Mouse (Mus musculus): Measurements from ENCODE around the gene Amigo2. TPM values are rescaled to one million over a fixed set of nuclear protein-coding genes. Genes with fewer than 3 reads are reported as not detected.

Gene Amigo2
- polyA plus RNA-seq, 1 experiment from 2014 or later = 5.1 TPM

GRCm38 (mm10) chr15:97281712-97282571 lies 34.9 kb upstream of the Amigo2 start:
- no peak overlapping the region for H3K27ac ChIP-seq
- no peaks in the 10 kb centered on the region for H3K36me3 ChIP-seq
- no peaks in the 10 kb centered on the region for H3K27me3 ChIP-seq
- no peak overlapping the region for H3K4me3 ChIP-seq
- ATAC-seq (ENCODE audit: insufficient number of reproducible peaks, low FRiP score, low TSS enrichment, low read depth) = no peak
- peaks cover 5% of the 10 kb centered on the region; the same call in 1 of the 2 replicates for H3K4me1 ChIP-seq
- H3K9ac ChIP-seq = no peak overlapping the region
- no peak overlapping the region for H3K4me2 ChIP-seq
- WGBS = 70% methylated on average over 10 of the region's 10 CpGs
- H3K9me3 ChIP-seq = no peaks in the 10 kb centered on the region

- no peak for ATAC-seq (ENCODE audit: insufficient number of reproducible peaks, low FRiP score, low TSS enrichment, low read depth)
- Histone ChIP-seq H3K27me3 (no peaks in the 10 kb centered on the region), H3K4me3 (no peak overlapping the region), H3K4me1 (peaks cover 5% of the 10 kb centered on the region; the same call in 1 of the 2 replicates), H3K27ac (no peak overlapping the region), H3K4me2 (no peak overlapping the region), H3K36me3 (no peaks in the 10 kb centered on the region), H3K9me3 (no peaks in the 10 kb centered on the region), H3K9ac (no peak overlapping the region)
- WGBS = 34% methylated on average over 9 of the region's 9 CpGs
Observed at GRCm38 (mm10) chr15:97280776-97281175, 33.7 kb upstream of the Amigo2 start.

GRCm38 (mm10) chr15:97280131-97280530 lies 33.0 kb upstream of the Amigo2 start:
- Histone ChIP-seq H3K4me1 (peaks cover 5% of the 10 kb centered on the region; the same call in 1 of the 2 replicates), H3K27me3 (no peaks in the 10 kb centered on the region), H3K4me3 (no peak overlapping the region), H3K4me2 (no peak overlapping the region), H3K36me3 (no peaks in the 10 kb centered on the region), H3K9ac (no peak overlapping the region), H3K27ac (no peak overlapping the region), H3K9me3 (no peaks in the 10 kb centered on the region)
- no peak for ATAC-seq (ENCODE audit: insufficient number of reproducible peaks, low FRiP score, low TSS enrichment, low read depth)
- 76% methylated on average over 8 of the region's 8 CpGs for WGBS

GRCm38 (mm10) chr15:97278340-97278948 lies 31.4 kb upstream of the Amigo2 start:
- Histone ChIP-seq H3K36me3 (no peaks in the 10 kb centered on the region), H3K27me3 (no peaks in the 10 kb centered on the region), H3K4me3 (no peak overlapping the region), H3K4me2 (no peak overlapping the region), H3K9me3 (no peaks in the 10 kb centered on the region), H3K27ac (no peak overlapping the region), H3K9ac (no peak overlapping the region), H3K4me1 (peaks cover 5% of the 10 kb centered on the region; the same call in 1 of the 2 replicates)
- WGBS = 85% methylated on average over 9 of the region's 9 CpGs
- no peak for ATAC-seq (ENCODE audit: insufficient number of reproducible peaks, low FRiP score, low TSS enrichment, low read depth)

GRCm38 (mm10) chr15:97277328-97277727 lies 30.2 kb upstream of the Amigo2 start:
- Histone ChIP-seq H3K4me3 (no peak overlapping the region), H3K9me3 (no peaks in the 10 kb centered on the region), H3K4me1 (peaks cover 5% of the 10 kb centered on the region; the same call in 1 of the 2 replicates), H3K9ac (no peak overlapping the region), H3K27ac (no peak overlapping the region), H3K4me2 (no peak overlapping the region), H3K27me3 (no peaks in the 10 kb centered on the region), H3K36me3 (no peaks in the 10 kb centered on the region)
- WGBS = 49% methylated on average over 10 of the region's 10 CpGs
- ATAC-seq (ENCODE audit: insufficient number of reproducible peaks, low FRiP score, low TSS enrichment, low read depth) = no peak

- H3K9ac ChIP-seq = no peak overlapping the region
- H3K27me3 ChIP-seq = no peaks in the 10 kb centered on the region
- no peaks in the 10 kb centered on the region for H3K36me3 ChIP-seq
- H3K4me1 ChIP-seq = peaks cover 5% of the 10 kb centered on the region; the same call in 1 of the 2 replicates
- no peak overlapping the region for H3K4me3 ChIP-seq
- H3K9me3 ChIP-seq = no peaks in the 10 kb centered on the region
- ATAC-seq (ENCODE audit: insufficient number of reproducible peaks, low FRiP score, low TSS enrichment, low read depth) = no peak
- H3K27ac ChIP-seq = no peak overlapping the region
- 21% methylated on average over 20 of the region's 20 CpGs for WGBS
- H3K4me2 ChIP-seq = no peak overlapping the region
Observed at GRCm38 (mm10) chr15:97276660-97277153, 29.6 kb upstream of the Amigo2 start.

- no peak overlapping the region for H3K27ac ChIP-seq
- H3K4me1 ChIP-seq = peaks cover 3% of the 10 kb centered on the region; the same call in 1 of the 2 replicates
- no peaks in the 10 kb centered on the region for H3K9me3 ChIP-seq
- no peak overlapping the region for H3K4me3 ChIP-seq
- 52% methylated on average over 12 of the region's 12 CpGs for WGBS
- H3K9ac ChIP-seq = no peak overlapping the region
- no peaks in the 10 kb centered on the region for H3K27me3 ChIP-seq
- H3K36me3 ChIP-seq = no peaks in the 10 kb centered on the region
- ATAC-seq (ENCODE audit: insufficient number of reproducible peaks, low FRiP score, low TSS enrichment, low read depth) = no peak
- no peak overlapping the region for H3K4me2 ChIP-seq
Observed at GRCm38 (mm10) chr15:97275626-97276395, 28.7 kb upstream of the Amigo2 start.

- Histone ChIP-seq H3K9ac (no peak overlapping the region), H3K4me2 (no peak overlapping the region), H3K27ac (no peak overlapping the region), H3K27me3 (no peaks in the 10 kb centered on the region), H3K36me3 (no peaks in the 10 kb centered on the region), H3K4me3 (no peak overlapping the region), H3K4me1 (no peaks in the 10 kb centered on the region), H3K9me3 (no peaks in the 10 kb centered on the region)
- ATAC-seq (ENCODE audit: insufficient number of reproducible peaks, low FRiP score, low TSS enrichment, low read depth) = no peak
- WGBS = 47% methylated on average over 3 of the region's 3 CpGs
Observed at GRCm38 (mm10) chr15:97272831-97273230, 25.7 kb upstream of the Amigo2 start.

- no peak for ATAC-seq (ENCODE audit: insufficient number of reproducible peaks, low FRiP score, low TSS enrichment, low read depth)
- H3K27me3 ChIP-seq = no peaks in the 10 kb centered on the region
- no peaks in the 10 kb centered on the region for H3K36me3 ChIP-seq
- H3K4me1 ChIP-seq = no peaks in the 10 kb centered on the region
- 53% methylated on average over 7 of the region's 7 CpGs for WGBS
- H3K9ac ChIP-seq = no peak overlapping the region
- no peaks in the 10 kb centered on the region for H3K9me3 ChIP-seq
- no peak overlapping the region for H3K4me2 ChIP-seq
- H3K4me3 ChIP-seq = no peak overlapping the region
- no peak overlapping the region for H3K27ac ChIP-seq
Observed at GRCm38 (mm10) chr15:97271985-97272697, 25.1 kb upstream of the Amigo2 start.

- H3K9ac ChIP-seq = no peak overlapping the region
- H3K27me3 ChIP-seq = no peaks in the 10 kb centered on the region
- no peaks in the 10 kb centered on the region for H3K9me3 ChIP-seq
- no peak overlapping the region for H3K4me2 ChIP-seq
- H3K4me1 ChIP-seq = no peaks in the 10 kb centered on the region
- H3K36me3 ChIP-seq = no peaks in the 10 kb centered on the region
- 71% methylated on average over 8 of the region's 8 CpGs for WGBS
- H3K4me3 ChIP-seq = no peak overlapping the region
- ATAC-seq (ENCODE audit: insufficient number of reproducible peaks, low FRiP score, low TSS enrichment, low read depth) = no peak
- no peak overlapping the region for H3K27ac ChIP-seq
Observed at GRCm38 (mm10) chr15:97267094-97267695, 20.1 kb upstream of the Amigo2 start.
